Comparison of ENCODE assay signal across 15 mouse cellular contexts in the genomic region with DNA sequence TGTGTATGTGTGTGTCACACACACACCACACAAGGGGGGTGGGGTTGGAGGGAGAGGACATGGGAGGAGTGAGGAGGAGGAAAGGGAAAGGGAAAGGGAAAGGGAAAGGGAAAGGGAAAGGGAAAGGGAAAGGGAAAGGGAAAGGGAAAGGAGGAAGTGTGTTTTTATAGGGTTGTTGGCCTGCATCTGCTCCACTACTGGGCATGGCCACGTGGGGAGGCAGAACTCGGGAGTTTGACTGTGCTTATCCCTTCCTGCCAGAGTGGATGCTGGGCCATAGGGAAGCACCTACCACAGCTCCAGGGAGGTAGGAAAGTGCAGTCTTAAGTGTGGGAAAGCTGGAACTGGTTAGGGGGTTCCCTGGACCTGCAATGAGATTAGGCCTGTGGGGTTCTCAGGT.
"Had no signal": no experiment of that assay in that cellular context is flagged by ENCODE, and none has a peak within 500 bp of the region (broad histone marks: within the 10 kb centered on the region; RNA-seq: fewer than 3 reads in every experiment).

No protein-coding gene starts in this region.

- DNase-seq: lung, adult 18-20 months; lung, embryonic 14.5 days; lung, postnatal 10 days; lung, postnatal 4 days; midbrain, embryonic 14.5 days; right cerebral cortex, postnatal 25 days; right cerebral cortex, postnatal 4 days; spleen, adult 18-20 months; thymus, adult 18-20 months; thymus, postnatal 14 days; thymus, postnatal 36 days had no signal

- H3K9ac ChIP-seq: lung, embryonic 14.5 days; midbrain, embryonic 12.5 days; neural tube, embryonic 12.5 days had no signal

- H3K4me3 ChIP-seq: midbrain, embryonic 10.5 days; midbrain, embryonic 12.5 days; neural tube, embryonic 12.5 days had no signal

- H3K27me3 ChIP-seq: midbrain, embryonic 12.5 days; neural tube, embryonic 12.5 days had no signal

- H3K4me1 ChIP-seq: neural tube, embryonic 12.5 days had no signal

- ATAC-seq: midbrain, embryonic 16.5 days had no signal

- H3K9me3 ChIP-seq: neural tube, embryonic 12.5 days had no signal

- H3K4me2 ChIP-seq: lung, embryonic 14.5 days; midbrain, embryonic 12.5 days; neural tube, embryonic 12.5 days had no signal

- H3K27ac ChIP-seq: midbrain, embryonic 10.5 days; midbrain, embryonic 12.5 days; neural tube, embryonic 12.5 days had no signal

- H3K36me3 ChIP-seq: midbrain, embryonic 10.5 days; midbrain, embryonic 12.5 days; neural tube, embryonic 12.5 days had no signal
